11 mouse cellular contexts compared by ENCODE assay signal in genomic region chr2:166458953-166459352, GRCm38 (mm10).
DNase-seq lines count a peak whose midpoint lies in the region; ATAC-seq lines count a peak whose summit lies in the region.
"Had no signal": no experiment of that assay in that cellular context is flagged by ENCODE, and none has a peak within 500 bp of the region (broad histone marks: within the 10 kb centered on the region; RNA-seq: fewer than 3 reads in every experiment).

No protein-coding gene starts in this region.

- H3K9me3 ChIP-seq in heart, embryonic 14.5 days (ENCODE audit: control insufficient read depth, low read length): no peaks in the 10 kb centered on the region
- 0 out of 2 replicates have a peak, but pooled peaks cover 3% of the 10 kb centered on the region for H3K9me3 ChIP-seq in midbrain, embryonic 10.5 days (replicated peaks)
- H3K9me3 ChIP-seq in midbrain, embryonic 15.5 days: no peaks in the 10 kb centered on the region
- H3K9me3 ChIP-seq: megakaryocyte, embryonic 14.5 days had no signal

- H3K4me1 ChIP-seq in heart, embryonic 14.5 days (ENCODE audit: control insufficient read depth in 2 of 2, insufficient read depth in 2 of 2, low read length in 2 of 2): peaks cover 22 to 24% of the 10 kb centered on the region in 2 experiments
- H3K4me1 ChIP-seq in midbrain, embryonic 10.5 days: peaks cover 8% of the 10 kb centered on the region
- H3K4me1 ChIP-seq in midbrain, embryonic 15.5 days: 0 out of 2 replicates have a peak, but pooled peaks cover 6% of the 10 kb centered on the region

- no peak for DNase-seq in heart, postnatal 10 days
- no peak for DNase-seq in midbrain, embryonic 10.5 days (ENCODE audit: low spot score)
- DNase-seq in right cerebral cortex, postnatal 36 days (ENCODE audit: low spot score in 2 of 2): no peak
- DNase-seq in right cerebral cortex, postnatal 25 days: no peak
- DNase-seq: cerebellum, adult 18-20 months; kidney, adult 9 months had no signal

- H3K4me2 ChIP-seq in heart, embryonic 14.5 days (ENCODE audit: low read length): no peak overlapping the region
- no peak overlapping the region for H3K4me2 ChIP-seq in midbrain, embryonic 15.5 days

- WGBS in heart, embryonic 14.5 days: 86% methylated on average over 9 of the region's 9 CpGs
- WGBS in midbrain, embryonic 10.5 days: 88% methylated on average over 9 of the region's 9 CpGs
- 87% methylated on average over 9 of the region's 9 CpGs for WGBS in midbrain, embryonic 15.5 days

- H3K27me3 ChIP-seq in heart, embryonic 14.5 days (ENCODE audit: control insufficient read depth, insufficient read depth, low read length): no peaks in the 10 kb centered on the region
- no peaks in the 10 kb centered on the region for H3K27me3 ChIP-seq in midbrain, embryonic 10.5 days (ENCODE audit: low read depth, poor library complexity, severe bottlenecking)
- H3K27me3 ChIP-seq in midbrain, embryonic 15.5 days (replicated peaks): no peaks in the 10 kb centered on the region

- intact Hi-C loops in heart, postnatal 10 days (cut with DNase I): no loop called here

- ATAC-seq in heart, embryonic 14.5 days (ENCODE audit: insufficient number of reproducible peaks, insufficient read depth, low FRiP score, low read depth): no peak
- ATAC-seq in midbrain, embryonic 15.5 days (replicated peaks): no peak
- ATAC-seq in granulocyte monocyte progenitor cell, adult 5-6 weeks (replicated peaks; ENCODE audit: poor library complexity, severe bottlenecking): peak; percentile 85
- peak; percentile 22; the same call in 1 of the 2 replicates for ATAC-seq in neutrophil, adult 5-6 weeks (ENCODE audit: extremely low read depth, insufficient number of reproducible peaks, low FRiP score, poor library complexity, severe bottlenecking)

- no peaks in the 10 kb centered on the region for H3K36me3 ChIP-seq in heart, embryonic 14.5 days (ENCODE audit: control insufficient read depth, insufficient read depth, low read length)
- no peaks in the 10 kb centered on the region for H3K36me3 ChIP-seq in midbrain, embryonic 10.5 days
- H3K36me3 ChIP-seq in midbrain, embryonic 15.5 days (replicated peaks): no peaks in the 10 kb centered on the region

- no peak overlapping the region for H3K4me3 ChIP-seq in heart, embryonic 14.5 days (ENCODE audit: control insufficient read depth in 1 of 2, insufficient read depth in 1 of 2, low read depth in 1 of 2, low read length in 2 of 2)
- H3K4me3 ChIP-seq in midbrain, embryonic 10.5 days: no peak overlapping the region
- no peak overlapping the region for H3K4me3 ChIP-seq in midbrain, embryonic 15.5 days

- peak overlapping the region; percentile 43 to 82; a peak in 3 of 4 replicates for H3K27ac ChIP-seq in heart, embryonic 14.5 days (replicated peaks in 1 of 2; ENCODE audit: control insufficient read depth in 1 of 2, insufficient read depth in 1 of 2, low read depth in 2 of 2, low read length in 2 of 2)
- 0 out of 2 replicates have a peak overlapping the region, but pooled peaks have one; percentile 38 for H3K27ac ChIP-seq in midbrain, embryonic 10.5 days (replicated peaks)
- no peak overlapping the region for H3K27ac ChIP-seq in midbrain, embryonic 15.5 days

- no peak overlapping the region for H3K9ac ChIP-seq in heart, embryonic 14.5 days (ENCODE audit: low read length)
- H3K9ac ChIP-seq in midbrain, embryonic 15.5 days: no peak overlapping the region

Comparison
In these comparisons a context has a peak if more than half of its experiments do, and no peak if none do; other contexts are left out.
1. ATAC-seq: peak in granulocyte monocyte progenitor cell, adult 5-6 weeks (single experiment) and neutrophil, adult 5-6 weeks (single experiment); none in heart, embryonic 14.5 days (single experiment) and midbrain, embryonic 15.5 days (single experiment).